Mouse (Mus musculus) c-Kit-positive CD71-positive TER-119-positive erythroid progenitor cells, embryonic 14.5 days (primary cell): ENCODE results near the gene Slc31a1.

ENCODE experiments used
- DNase-seq: peaks from one replicate; pipeline ENCODE4 v3.0.0-alpha.2; 2013; ENCODE audit warnings: low spot score

Slc31a1 gene

DNA sequence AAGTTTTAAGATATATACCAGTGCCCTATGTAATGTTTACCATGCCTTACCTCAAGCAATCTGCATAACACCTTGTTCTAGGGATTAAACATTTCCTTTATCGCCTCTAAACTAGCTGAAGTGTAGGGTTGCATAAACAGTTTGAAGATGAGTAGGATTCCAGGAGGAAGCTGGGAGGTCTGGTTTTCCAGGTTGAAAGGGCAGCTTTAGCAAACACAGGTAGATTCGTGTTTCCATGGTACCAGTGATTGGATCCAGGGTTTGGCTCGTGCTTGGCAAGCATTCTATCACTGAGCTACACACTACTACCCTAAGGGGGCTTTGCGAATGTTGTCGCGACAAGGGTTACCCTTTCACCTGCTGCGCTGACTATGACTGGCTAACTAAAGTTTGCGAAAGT lies 3.8 kb downstream of the Slc31a1 start:
- DNase-seq = no peak

DNA sequence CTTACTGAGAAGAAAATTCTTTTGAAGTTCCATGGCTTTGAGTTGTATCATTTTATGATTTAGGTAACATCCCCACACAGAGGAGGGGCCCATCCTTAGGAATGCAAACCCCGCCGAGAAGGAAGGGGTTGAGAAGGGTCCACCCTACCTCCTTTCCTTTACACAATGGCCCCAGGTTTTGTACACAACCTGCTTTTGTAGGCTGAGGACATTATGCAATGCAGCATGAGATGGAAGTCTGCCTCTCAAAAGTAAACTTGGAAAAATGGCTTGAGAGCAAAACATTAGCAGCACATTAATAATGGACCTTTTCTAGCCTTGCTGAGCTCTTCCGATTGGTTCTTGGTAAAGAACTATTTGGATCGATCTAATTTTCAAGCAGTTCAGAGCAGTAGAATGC lies 5.8 kb downstream of the Slc31a1 start:
- DNase-seq = no peak

DNA sequence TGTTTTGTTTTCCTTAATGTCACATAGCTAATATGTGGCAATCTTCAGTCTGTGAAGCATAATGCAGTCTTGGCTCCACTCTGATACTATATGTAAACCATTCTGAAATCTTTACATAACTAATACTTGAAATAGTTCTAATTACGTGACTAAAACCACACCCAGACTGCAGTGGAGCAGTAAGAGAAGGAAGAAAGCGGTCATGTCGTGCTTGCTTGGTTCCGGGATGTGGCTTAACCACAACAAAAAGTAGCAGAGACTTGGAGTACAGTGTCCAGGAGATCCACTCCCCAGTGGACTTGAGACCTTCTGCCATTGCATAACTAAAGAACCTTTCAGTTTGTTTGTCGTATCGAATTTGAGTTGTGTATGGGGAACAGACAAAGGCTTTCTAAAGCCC lies 7.1 kb downstream of the Slc31a1 start:
- no peak for DNase-seq

DNA sequence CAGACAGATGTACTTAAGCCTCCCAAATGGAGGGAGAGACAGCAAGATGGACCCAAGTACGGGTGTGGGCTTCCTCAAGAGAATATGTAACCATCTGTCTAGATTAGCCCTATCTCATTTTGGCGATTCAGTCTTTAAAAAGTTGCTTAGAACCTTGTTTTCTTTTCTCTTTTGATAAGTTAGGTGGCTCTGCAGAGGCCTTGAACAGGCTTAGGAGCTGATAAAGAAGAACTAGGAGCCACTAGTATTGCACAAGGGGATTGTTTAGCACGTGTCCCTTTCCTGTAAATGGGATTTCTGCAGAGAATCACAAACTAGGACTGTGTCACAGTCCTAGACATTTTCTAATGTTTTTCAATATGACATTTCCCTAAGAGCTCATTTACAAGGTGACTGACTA lies 8.6 kb downstream of the Slc31a1 start:
- DNase-seq = peak; percentile 53

DNA sequence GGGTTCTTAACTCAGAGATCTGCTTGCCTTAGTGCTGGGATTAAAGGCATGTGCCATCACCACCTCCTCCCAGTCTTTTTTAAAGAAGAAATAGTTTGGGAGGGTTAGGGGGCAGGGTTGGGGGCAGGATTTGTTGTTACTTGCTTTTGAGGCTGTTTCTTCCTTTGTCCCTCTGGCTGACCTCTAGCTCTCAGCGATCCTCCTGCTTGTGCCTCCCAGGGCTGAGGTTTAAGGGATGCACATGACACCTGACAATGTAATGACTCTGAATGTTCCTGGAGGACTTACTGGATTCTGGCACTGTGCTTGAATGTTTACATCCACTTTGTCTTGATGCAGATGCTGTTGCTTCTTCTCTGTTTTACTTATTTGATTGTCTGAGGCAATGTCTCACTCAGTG lies 11.9 kb downstream of the Slc31a1 start:
- DNase-seq = no peak

DNA sequence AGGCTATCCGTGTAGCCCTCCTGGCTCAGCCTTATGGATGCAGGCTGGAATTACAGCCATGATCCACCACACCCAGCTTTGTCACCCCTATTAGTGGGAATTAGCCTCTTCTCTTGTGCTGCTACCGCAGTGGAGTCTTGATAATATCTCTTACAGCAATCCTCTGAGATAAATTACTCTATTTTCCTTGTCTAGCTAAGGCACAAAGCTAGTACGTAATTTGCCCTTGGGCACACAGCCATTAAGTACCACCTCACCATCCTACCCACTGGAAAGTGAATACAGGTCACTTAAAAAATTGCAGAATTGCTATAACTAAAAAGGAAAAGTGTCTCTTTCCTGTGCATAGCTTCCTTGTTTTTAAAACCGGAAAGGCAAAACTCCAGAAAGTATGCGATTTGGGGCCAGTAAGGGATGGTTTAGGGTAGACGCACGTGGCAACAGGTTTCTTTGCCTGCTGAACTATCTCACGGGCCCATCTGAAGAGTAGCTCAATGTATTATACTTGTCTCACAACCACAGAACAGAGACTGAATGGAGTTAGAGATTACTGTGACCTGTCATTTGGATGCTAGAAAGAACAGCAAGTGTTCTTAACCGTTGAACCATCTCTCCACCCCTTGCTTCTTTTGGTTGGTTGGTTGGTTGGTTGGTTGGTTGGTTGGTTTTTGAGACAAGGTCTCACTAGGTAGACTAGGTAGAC lies 12.4 kb downstream of the Slc31a1 start:
- no peak for DNase-seq

DNA sequence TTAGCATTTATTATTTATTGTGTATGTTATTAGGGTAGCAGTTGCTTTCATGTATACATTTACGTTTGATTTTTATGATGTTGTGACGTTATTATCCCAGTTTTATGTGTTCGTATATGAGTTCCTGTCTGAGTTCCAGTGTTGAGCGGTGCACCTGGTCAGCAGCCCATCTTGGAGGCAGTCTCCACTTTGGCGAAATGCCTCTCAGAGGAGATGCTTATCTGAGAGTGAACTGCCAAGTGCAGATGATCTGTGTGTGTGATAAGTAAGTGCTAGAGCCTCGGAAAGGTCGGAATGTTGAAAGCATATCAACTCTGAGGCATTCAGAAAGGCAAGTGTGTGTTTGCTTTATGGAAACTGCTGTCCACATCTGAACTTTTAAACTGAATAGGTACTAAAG lies 13.1 kb downstream of the Slc31a1 start:
- no peak for DNase-seq

DNA sequence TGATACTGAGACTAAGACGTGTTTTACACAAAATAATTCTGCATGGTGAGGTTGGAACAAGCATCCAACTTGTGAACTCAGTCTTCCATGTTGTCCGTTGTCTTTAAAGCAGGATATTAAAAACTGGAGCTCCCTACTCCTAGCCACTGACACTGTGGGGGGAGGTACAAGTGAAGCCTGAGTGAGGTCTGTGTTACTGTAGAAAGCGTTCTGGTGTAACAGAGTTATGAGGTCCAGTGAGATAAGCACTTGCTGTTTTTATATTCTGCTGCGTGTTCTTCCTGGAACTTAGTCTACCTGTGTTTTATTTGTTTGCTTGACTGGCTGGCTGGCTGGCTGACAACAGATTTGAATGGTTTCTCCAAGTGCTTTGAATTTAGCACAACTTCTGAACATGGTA lies 13.8 kb downstream of the Slc31a1 start:
- DNase-seq = no peak

DNA sequence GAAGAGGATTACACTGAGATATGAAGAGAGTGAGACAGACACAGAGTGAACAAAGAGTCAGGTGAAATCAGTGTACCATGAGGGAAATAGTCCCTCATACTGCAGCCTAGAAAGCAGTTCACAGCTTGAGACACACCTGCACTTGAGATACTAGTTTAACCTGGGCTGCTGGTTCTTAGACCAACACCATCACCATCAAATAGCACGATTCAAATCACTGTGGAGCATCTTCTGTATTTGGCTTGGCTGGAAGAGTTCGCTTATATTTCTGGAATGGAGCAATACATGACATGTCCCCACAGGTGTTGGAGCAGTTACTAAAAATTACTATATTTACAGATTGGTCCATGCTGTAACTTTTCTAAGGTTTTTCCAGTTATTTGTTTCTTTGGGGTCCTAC lies 15.6 kb downstream of the Slc31a1 start:
- DNase-seq = no peak

DNA sequence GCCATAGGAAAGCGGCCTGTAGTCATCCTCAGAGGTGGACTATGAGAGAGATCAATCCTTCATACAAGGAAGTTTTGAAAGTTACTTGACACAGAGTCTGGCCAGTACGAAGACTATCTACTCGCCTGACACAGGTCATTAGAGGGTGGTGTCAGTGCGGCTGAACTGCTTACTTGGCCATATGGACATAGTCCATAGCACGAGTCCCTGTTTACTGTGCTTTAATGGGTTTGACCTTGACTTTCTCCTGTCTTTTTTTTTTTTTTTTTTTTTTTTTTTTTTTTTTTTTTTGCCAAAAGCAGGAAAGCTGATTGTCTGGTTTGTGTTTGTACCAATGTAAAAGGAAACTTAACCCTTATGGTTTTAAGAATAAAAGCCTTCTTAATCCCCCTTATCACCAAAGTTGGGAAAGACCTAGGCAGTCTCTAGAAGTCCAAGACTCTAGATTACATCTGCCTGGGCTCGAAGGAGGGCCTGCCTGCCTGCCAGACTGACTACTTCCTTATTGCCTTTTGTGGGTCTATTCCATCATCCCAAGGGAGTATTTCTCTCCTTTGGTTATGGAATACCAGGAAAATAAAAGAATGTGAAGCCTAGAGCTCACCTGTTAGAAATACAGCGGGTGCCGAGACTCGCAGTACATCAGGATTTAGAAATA lies 19.3 kb downstream of the Slc31a1 start:
- DNase-seq = no peak

DNA sequence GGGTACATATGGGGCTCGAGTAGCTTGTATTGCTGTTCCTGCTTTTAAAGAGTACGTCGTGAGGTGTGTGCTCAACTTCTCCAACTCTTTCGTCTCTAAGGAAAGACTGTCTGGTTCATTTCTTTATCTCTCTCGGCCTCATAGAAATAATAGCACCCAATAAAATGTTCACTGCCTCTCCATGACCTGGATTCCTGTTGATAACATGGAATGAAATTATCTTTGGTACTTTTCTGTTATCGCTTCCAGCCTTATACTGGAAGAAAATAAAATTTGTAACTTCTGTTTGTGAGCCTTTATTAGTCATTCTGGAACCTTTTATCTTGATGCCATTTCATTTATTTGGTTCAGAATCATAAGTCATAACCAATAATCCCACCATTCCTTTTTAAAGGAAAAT lies 22.7 kb downstream of the Slc31a1 start:
- no peak for DNase-seq

DNA sequence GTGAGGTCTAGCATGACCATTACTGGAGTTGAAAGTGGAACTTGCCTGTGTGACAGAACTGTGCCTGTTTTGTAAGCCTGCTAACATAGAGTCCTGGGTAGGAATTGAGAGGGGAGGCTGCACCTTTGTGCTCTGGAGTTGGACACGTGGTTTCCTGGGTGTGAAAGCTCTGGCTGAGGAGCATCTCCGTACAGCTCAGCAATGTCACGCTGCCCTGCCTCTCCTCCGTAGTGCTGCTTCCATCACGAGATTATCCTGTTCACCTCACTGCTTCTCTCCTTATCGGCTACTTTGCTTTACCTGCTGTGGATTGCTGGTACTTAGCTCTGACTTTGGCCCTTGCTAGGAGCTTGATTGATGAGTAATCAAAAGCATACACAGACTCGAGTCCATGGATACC lies 23.2 kb downstream of the Slc31a1 start:
- no peak for DNase-seq

DNA sequence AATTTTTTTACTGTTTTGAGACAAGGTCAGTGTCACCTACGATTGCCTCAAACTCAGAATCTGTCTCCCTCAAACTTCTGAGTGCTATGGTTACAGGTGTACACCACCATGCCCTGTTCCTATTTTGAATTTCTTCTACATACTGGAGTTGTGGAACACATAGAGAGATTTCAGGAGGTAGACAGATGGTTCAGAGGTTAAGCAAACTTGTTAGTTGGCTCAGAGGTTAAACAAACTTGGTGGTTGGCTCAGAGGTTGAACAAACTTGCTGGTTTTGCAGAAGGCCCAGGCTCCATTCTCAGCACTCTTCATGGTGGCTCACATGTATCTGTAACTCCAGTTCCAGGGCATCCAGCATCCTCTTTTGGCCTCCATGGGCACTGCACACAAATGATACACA lies 23.6 kb downstream of the Slc31a1 start:
- no peak for DNase-seq

DNA sequence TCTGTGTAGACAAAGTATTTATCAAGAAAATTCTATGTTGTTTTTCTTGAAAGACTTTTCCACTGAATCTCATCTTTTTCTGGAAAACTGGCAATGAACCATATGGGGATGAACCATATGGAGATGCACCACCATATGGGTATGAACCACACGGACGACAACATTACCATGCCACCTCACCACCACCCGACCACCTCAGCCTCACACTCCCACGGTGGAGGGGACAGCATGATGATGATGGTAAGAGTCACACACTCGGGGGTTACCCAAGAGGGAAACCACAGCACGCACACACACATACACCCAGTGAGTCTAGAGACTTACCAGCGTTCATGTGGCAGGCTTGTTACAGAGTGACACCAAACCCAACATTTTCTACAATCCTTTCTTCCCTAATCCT lies 24.9 kb downstream of the Slc31a1 start:
- no peak for DNase-seq

DNA sequence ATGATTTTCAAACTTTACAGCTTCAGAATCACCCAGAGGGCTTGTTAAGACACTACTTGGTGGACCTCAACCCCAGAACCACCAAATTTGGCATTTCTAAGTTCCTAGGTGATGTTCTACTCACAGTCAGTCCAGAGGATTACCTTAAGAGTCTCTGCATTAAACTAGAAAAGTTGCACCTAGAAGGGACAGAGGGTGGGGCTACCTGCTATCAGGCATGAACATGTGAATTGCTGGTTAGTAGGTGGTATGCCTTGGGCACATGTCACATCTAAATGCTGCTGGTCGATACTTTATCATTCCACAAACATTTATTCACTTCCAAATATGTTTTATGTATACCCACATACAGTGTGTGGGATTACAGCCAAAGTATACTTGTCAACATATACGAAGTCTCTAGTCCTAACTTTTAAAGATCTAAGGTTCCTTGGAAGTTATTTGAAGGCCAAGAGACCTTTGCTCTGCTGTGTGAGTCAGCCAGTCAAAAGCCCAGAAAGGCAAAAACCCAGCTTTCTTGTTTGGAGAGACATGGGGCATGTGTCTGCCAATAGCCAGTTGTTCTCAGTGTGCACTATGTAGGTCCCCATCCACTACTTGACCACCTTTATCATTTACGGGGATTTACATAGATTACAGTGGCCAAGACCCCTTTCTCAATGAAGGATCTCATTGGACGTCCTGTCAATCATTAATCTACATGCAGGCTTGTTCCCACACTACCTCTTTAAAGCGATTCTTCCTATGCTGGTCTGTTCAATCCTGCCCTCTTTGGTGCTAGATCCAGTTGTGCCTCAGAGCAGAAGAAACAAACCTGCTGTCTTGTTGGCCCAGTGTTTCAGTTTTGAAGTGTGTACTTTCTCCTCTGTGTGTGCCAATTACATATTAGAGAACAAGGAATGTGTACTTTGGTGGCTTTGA lies 29.3 kb downstream of the Slc31a1 start:
- DNase-seq = no peak

DNA sequence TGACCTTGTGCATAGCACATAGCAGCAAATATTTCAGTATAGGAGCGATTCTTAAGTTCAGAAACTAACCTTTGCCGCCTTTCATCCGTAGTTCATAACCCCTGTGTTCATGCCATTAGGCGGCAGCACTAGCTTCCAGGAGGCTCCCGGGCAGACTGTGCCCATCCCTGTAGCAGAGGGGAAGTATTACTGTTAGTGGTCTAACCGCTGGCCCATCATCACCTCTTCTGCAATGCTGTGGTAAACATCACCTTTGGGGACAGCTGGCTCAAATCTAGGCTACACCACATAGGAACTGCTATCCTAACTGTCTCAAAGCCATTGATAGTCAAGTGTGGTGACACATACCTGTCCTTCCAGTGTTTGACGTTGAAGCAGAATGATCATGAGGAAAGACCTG lies 31.4 kb downstream of the Slc31a1 start:
- DNase-seq = no peak

DNA sequence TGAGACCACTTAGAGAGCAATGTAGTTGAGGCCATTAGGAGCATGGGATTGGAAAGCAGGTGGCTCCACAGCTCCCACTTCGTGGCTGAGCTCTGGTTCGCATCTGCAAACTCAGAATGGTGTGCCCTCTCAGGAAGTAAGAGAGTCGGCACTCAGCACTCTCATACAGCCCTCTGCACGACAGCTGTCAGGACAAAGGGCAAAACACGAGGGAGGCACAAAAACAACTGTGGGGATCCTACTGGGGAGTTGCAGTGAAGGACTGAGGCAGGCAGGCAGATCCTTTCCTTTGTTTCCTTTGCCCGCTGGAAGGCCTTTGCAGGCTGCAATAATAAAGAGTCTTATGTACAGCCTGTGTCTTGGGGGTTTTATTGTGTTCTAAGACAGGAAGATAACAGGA lies 32.9 kb downstream of the Slc31a1 start:
- no peak for DNase-seq

DNA sequence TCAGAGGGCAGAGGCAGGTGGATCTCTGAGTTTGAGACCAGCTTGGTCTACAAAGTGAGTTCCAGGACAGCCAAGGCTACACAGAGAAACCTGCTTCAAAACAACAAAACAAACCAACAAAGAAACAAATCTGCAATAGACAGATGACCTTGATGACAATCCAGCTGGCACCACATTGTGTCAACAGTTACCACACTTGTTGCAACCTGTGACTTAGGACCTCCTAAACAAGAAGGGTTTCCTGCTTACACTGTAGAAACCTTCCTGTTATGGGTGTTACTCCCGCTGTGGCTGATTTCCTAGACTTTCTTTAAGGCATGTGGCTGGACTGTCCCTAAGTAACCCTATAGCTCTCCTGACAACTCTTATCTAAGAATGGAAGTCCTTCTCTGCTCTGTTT lies 35.3 kb downstream of the Slc31a1 start:
- no peak for DNase-seq

DNA sequence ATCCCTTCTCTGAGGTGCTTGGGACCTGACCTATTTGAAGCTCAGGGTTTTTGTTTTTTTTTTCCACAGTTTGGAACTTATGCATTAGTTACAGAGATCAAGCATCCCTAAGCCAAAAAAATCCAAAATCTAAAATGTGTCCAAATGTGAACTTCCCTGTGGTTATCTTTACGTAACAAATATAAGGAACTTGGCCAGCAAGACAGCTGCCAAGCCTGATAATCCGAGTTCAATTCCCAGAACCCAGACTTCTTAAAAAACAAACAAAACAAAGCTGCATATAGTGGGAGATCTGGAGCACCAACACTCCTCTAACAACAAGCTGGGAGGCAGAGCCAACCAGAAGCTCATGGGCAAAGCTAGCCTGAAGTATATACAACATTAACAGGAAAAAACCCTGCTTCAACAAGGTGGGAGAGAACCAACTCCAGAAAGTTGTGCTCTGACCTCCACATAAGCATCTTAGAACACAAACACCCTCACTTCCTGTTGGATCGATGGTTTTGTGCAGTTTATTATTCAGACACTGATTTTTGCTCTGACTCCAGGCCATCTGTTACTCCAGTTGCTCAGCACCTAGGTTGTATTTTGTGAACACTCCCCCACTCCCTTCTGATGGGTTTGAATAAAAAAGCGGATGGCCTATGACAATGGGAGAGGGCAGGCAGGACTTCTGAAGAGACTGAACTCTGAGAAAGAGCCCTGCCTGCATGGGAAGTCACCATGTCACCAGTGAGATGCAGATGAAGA lies 37.3 kb downstream of the Slc31a1 start:
- DNase-seq = no peak

DNA sequence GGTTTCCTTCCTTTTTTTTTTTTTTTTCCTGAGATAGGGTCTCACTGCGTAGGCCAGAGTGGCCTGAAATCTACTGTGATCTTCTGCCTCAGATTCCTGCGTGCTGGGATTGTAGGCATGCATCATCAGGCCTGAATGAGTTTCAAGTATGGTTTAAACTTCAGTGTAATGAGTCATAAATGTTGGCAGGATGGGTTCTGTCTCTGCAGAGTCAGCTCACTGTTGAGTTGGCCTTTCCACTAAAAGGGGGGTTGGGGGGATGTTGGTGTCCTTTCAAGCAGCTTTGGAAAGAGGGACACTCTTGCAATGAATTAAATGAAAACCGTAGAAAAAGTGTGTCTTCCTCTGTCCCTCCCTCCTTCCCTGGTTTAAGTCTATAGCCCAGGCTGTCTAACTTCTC lies 38.4 kb downstream of the Slc31a1 start:
- no peak for DNase-seq

DNA sequence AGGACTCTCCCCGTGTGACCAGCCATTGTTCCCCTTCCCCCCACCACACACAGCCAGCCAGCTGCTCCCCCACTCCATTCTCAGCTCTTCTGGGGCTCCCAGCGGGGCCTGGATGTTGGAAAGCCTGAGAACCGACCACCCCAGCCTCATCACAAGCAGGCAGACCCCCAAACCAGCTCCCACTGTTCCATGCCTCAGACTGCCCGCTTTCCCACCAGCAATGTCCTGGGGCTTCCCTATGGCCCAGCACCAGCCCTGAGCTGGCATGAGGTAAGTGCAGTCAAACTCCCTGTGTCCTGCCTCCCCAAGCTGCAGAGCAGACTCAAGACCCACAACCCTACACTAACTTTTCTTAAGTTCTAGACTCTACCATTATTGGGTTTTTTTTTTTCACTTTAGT lies 45.6 kb downstream of the Slc31a1 start:
- DNase-seq = no peak
